Mouse (Mus musculus) kidney, adult 2 months (tissue): ENCODE data around the gene Shank2. TPM values are rescaled to one million over a fixed set of nuclear protein-coding genes. Genes with fewer than 3 reads are reported as not detected.

Experiments used
- DNase-seq: peaks from one replicate; pipeline ENCODE4 v3.0.0; 2021
- H3K27ac ChIP-seq: fragments of 200-500 bp; 2 replicates; pipeline ENCODE4 v1.5.1; 2012; ENCODE audit warnings: low read depth, low read length, control low read depth, inconsistent platforms; ENCODE audit not compliant: insufficient read depth
- H3K27me3 ChIP-seq: fragments of 200-500 bp; replicated peaks from 2 replicates; pipeline ENCODE4 v1.6.1; 2012; ENCODE audit warnings: mild to moderate bottlenecking, moderate library complexity, low read length, inconsistent platforms; ENCODE audit not compliant: control insufficient read depth, insufficient read depth
- H3K36me3 ChIP-seq: fragments of 200-500 bp; 2 replicates; pipeline ENCODE4 v1.6.1; 2012; ENCODE audit warnings: mild to moderate bottlenecking, moderate library complexity, low read length, inconsistent platforms; ENCODE audit not compliant: control insufficient read depth, insufficient read depth
- H3K4me1 ChIP-seq: fragments of 200-500 bp; 2 replicates; pipeline ENCODE4 v1.6.1; 2011; ENCODE audit warnings: low read length; ENCODE audit not compliant: control insufficient read depth, insufficient read depth
- H3K4me3 ChIP-seq: fragments of 200-500 bp; 2 replicates; pipeline ENCODE4 v1.5.1; 2011; ENCODE audit warnings: mild to moderate bottlenecking, low read depth, low read length, control low read depth; ENCODE audit not compliant: insufficient read depth
- CTCF ChIP-seq: fragments of 200-500 bp; conservative IDR thresholded peaks from 2 replicates; pipeline ENCODE4 v1.5.1; 2011; ENCODE audit warnings: low read depth, mild to moderate bottlenecking, control low read depth, low read length, moderate library complexity, mixed read lengths; ENCODE audit not compliant: insufficient read depth, insufficient read length
- POLR2A ChIP-seq: fragments of 200-500 bp; IDR thresholded peaks from one replicate; pipeline ENCODE4 v1.6.1; 2011; ENCODE audit warnings: low read depth, low read length, control low read depth
- WGBS: fragments of 180-500 bp; shearing (Covaris S2); methylation state at CpG from one replicate; pipeline ENCODE4 v1.1.7; 2018; 5-methylcytosine and 5-hydroxymethylcytosine counted together
- polyA plus RNA-seq: library from polyadenylated mRNA; depleted of rRNA; stranded (reverse); fragments of >200 nt; gene quantifications from 2 replicates; pipeline ENCODE4 v1.2.3, GENCODE M21; 2012

The Shank2 gene
- polyA plus RNA-seq, 1 experiment: 16.1 TPM

DNA sequence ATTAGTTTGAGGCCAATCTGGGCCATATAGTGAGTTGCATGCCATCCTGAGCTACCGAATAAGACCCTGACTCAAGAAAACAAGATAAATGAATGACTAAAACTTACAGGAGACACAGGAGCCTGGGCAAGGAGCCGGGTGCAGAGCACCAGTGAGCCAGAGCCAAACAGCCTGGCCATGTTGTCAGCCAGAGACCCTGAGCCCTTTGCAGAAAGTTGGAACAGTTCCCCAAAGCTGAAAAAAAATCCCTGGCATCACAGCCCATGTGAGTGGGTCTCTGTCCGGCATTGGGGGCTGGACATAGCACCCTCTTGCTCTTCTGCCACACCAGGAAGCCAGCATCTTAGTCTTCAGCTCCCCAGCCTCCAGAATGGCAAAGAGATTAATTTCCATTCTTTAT is 244.5 kb downstream of the Shank2 start:
- Histone ChIP-seq H3K36me3 (no peaks in the 10 kb centered on the region), H3K27me3 (no peaks in the 10 kb centered on the region), H3K27ac (no peak overlapping the region), H3K4me3 (no peak overlapping the region), H3K4me1 (no peaks in the 10 kb centered on the region)
- TF ChIP-seq CTCF: no peak
- no peak for TF ChIP-seq POLR2A
- 83% methylated on average over 3 of the region's 3 CpGs for WGBS
- no peak for DNase-seq

DNA sequence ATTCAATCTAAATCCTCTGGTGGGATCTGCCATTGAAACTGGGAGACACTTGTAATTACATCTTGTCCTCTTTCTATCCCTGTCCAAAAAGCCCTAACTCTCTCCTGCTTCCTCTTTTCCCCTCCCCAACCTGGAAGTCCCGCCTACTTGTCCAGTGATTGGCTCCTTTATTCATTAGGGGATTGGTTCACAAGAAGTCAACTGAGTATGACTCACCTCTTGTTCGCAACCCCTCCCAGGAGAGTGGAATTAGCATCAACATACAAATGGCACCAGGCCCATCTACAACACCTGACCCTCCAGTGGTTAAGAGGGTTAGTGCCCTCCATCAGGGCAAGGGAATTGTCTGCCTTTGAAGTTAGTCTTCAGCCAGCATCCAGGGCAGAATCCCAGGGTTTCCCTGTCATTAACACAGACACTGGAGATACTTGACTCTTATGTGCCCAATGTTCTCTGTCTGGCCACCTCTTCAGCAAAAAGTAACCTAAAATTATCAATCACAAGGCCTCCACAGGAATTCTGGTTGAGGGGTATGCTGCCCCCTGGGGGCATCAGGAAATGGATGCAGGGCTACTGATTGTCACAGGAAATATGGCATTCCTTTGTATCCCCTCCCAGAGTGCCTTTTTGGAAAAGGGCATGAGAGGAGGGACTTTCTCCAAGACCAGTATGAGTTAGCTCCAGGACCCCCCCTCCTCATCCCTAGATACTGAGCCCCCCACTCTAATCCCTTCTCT is 247.1 kb downstream of the Shank2 start:
- no peaks in the 10 kb centered on the region for H3K27me3 ChIP-seq
- 62% methylated on average over 2 of the region's 2 CpGs for WGBS
- H3K4me1 ChIP-seq: no peaks in the 10 kb centered on the region
- no peak overlapping the region for H3K4me3 ChIP-seq
- DNase-seq: no peak
- no peak overlapping the region for H3K27ac ChIP-seq
- TF ChIP-seq CTCF (no peak), POLR2A (no peak)
- no peaks in the 10 kb centered on the region for H3K36me3 ChIP-seq

DNA sequence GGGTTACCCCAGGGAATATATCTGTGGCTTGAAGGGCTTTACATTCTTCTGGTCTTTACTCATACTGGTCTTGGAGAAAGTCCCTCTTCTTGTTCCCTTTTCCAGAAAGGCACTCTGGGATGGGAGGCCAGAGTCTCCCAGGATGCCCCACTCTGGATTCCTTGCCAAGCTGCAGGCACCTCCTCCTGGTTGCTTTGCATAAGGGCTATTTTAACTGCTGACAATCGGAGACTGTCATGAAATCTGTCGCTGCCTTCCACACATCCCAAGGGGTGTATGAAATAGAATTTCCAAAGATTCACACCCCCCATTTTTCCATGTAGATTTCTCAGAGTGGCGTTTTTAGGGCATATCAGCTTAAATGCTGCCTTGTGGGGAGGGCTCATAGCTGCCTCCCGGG is 249.1 kb downstream of the Shank2 start:
- TF ChIP-seq POLR2A (no peak), CTCF (no peak)
- Histone ChIP-seq H3K4me1 (no peaks in the 10 kb centered on the region), H3K27ac (no peak overlapping the region), H3K27me3 (no peaks in the 10 kb centered on the region), H3K4me3 (no peak overlapping the region), H3K36me3 (no peaks in the 10 kb centered on the region)
- DNase-seq: no peak
- 79% methylated on average over 4 of the region's 4 CpGs for WGBS

DNA sequence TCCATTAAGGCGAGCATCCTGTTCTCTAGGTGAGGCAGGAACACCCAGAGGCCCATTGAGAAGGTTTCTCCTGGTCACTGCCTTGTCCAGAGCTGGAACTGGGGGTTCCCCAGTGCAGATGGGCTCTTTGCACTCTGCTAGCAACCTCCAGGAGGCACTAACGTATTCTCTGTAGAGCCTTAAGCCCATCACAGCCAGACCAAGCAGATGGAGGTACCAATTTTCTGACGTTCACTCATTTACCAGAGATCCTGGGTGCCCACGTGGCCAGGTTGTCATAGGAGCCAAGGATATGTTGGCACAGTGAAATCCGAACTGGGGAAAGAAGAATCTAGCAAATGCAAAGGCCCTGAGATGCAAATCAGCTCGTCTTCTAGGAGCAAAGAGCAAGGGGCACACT is 249.5 kb downstream of the Shank2 start:
- no peak overlapping the region for H3K27ac ChIP-seq
- H3K4me1 ChIP-seq: no peaks in the 10 kb centered on the region
- TF ChIP-seq CTCF (no peak), POLR2A (no peak)
- no peak overlapping the region for H3K4me3 ChIP-seq
- WGBS: 54% methylated on average over 6 of the region's 6 CpGs
- DNase-seq: no peak
- no peaks in the 10 kb centered on the region for H3K27me3 ChIP-seq
- H3K36me3 ChIP-seq: no peaks in the 10 kb centered on the region

DNA sequence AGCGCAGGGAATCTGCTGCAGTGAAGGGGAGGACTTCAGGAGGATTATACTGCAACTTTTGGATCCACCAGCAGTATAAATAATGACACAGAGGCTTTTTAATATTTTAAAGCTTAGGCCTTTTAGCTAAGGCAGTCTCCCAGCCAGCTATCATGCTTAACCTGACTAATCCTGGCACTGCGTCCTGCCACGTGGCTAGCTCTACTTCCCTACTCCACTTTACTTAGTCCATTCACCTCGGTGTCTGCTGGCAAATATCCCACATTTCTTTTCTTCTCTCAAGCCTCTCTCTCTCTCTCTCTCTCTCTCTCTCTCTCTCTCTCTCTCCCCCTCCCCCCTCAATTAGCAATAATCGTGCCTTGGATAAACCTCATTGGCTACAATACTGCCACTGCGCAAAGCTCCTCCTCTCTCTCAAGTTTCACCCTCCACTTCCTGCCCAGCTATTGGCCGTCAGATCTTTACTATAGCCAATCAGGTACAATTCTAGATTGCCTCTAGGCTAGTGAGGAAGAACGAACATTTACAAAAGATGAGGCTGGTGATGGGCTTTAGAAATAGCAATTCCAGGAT is 253.0 kb downstream of the Shank2 start:
- H3K27me3 ChIP-seq: no peaks in the 10 kb centered on the region
- TF ChIP-seq POLR2A (no peak), CTCF (no peak)
- DNase-seq: no peak
- H3K4me3 ChIP-seq: no peak overlapping the region
- no peak overlapping the region for H3K27ac ChIP-seq
- 42% methylated on average over 8 of the region's 8 CpGs for WGBS
- H3K4me1 ChIP-seq: 0 out of 2 replicates have a peak, but pooled peaks cover 2% of the 10 kb centered on the region
- H3K36me3 ChIP-seq: no peaks in the 10 kb centered on the region

DNA sequence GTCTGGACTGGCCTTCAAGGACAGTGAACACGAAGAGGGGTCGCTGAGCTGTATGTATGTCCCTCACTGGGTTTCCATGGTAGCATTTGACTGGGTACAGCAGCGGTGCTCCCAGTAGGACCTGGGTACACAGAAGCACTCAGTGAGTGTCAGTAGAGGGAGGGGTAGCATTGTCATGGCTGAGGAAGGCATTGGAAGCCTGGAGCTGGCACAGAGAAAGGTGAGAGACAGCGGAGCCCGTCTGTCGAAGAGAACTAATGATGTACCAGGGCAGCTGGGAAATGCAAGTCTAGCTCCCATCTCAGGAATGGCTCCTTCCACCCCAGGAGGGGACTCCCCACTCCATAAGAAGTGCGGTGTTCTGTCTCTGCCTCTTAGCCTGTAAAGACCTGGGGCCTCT is 256.1 kb downstream of the Shank2 start:
- no peak overlapping the region for H3K4me3 ChIP-seq
- DNase-seq: no peak
- WGBS: 73% methylated on average over 7 of the region's 7 CpGs
- H3K27ac ChIP-seq: peak overlapping the region; percentile 61
- TF ChIP-seq CTCF: no peak
- TF ChIP-seq POLR2A: no peak
- no peaks in the 10 kb centered on the region for H3K36me3 ChIP-seq
- 0 out of 2 replicates have a peak, but pooled peaks cover 2% of the 10 kb centered on the region for H3K4me1 ChIP-seq
- no peaks in the 10 kb centered on the region for H3K27me3 ChIP-seq

DNA sequence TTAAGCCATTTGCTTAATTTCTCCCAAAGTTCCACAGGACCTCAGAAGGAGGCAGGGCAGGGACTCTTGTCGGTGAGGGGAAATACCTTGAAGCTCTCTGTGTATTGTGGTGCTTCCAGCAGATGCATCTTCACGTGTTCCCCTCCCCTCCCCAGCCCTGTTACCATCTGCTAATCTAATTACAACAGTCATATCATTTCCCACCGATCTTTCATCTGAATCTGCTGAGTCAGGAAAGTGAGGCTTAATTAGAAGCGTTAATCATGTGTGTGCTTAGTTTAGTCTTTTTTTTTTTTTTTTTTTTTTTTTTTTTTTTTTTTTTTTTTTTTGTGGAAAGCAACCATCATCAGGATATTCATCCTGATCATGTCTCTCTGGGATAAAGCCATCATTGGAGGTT is 256.6 kb downstream of the Shank2 start:
- Histone ChIP-seq H3K27me3 (no peaks in the 10 kb centered on the region), H3K4me3 (no peak overlapping the region), H3K4me1 (0 out of 2 replicates have a peak, but pooled peaks cover 2% of the 10 kb centered on the region), H3K27ac (no peak overlapping the region), H3K36me3 (no peaks in the 10 kb centered on the region)
- 28% methylated on average over 4 of the region's 4 CpGs for WGBS
- DNase-seq: no peak
- TF ChIP-seq CTCF: no peak
- TF ChIP-seq POLR2A: no peak
